Mouse (Mus musculus) limb, embryonic 14.5 days (tissue): ENCODE results near the gene Armc3. TPM values are rescaled to one million over a fixed set of nuclear protein-coding genes. Genes with fewer than 3 reads are reported as not detected.

Source experiments
- ATAC-seq: fragments of 200-750 bp; cut with Nextera tagmentation; 2 replicates; pipeline ENCODE4 v1.8.0; 2017; ENCODE audit warnings: low read depth, moderate number of reproducible peaks, moderate TSS enrichment; ENCODE audit not compliant: low FRiP score
- DNase-seq: peaks from one replicate; pipeline ENCODE4 v3.0.0-alpha.2; 2015; ENCODE audit warnings: low spot score
- H3K27ac ChIP-seq: fragments of 300-500 bp; sonication (generic); replicated peaks from 2 replicates; pipeline ENCODE4 v1.5.1; 2014; ENCODE audit warnings: low read depth, mild to moderate bottlenecking, low read length, moderate library complexity, mixed read lengths
- H3K27me3 ChIP-seq: fragments of 300-500 bp; sonication (generic); 2 replicates; pipeline ENCODE4 v1.6.1; 2014; ENCODE audit warnings: low read length, mixed read lengths; ENCODE audit not compliant: control insufficient read depth, insufficient read depth
- H3K36me3 ChIP-seq: fragments of 300-500 bp; sonication (generic); 2 replicates; pipeline ENCODE4 v1.6.1; 2014; ENCODE audit warnings: mild to moderate bottlenecking, low read length, moderate library complexity, mixed read lengths; ENCODE audit not compliant: control insufficient read depth, insufficient read depth
- H3K4me1 ChIP-seq: fragments of 300-500 bp; sonication (generic); 2 replicates; pipeline ENCODE4 v1.6.1; 2014; ENCODE audit warnings: antibody characterized with exemption, low read length, mixed read lengths; ENCODE audit not compliant: control insufficient read depth, insufficient read depth
- H3K4me2 ChIP-seq: fragments of 300-500 bp; sonication (generic); replicated peaks from 2 replicates; pipeline ENCODE4 v1.6.1; 2014; ENCODE audit warnings: low read depth, mild to moderate bottlenecking, low read length, moderate library complexity; ENCODE audit not compliant: severe bottlenecking
- H3K4me3 ChIP-seq: fragments of 300-500 bp; sonication (generic); replicated peaks from 2 replicates; pipeline ENCODE4 v1.5.1; 2014; ENCODE audit warnings: low read length
- H3K9ac ChIP-seq: fragments of 300-500 bp; sonication (generic); 2 replicates; pipeline ENCODE4 v1.6.1; 2014; ENCODE audit warnings: mild to moderate bottlenecking, low read depth, low read length, moderate library complexity; ENCODE audit not compliant: severe bottlenecking
- H3K9me3 ChIP-seq: fragments of 300-500 bp; sonication (generic); 2 replicates; pipeline ENCODE4 v1.6.1; 2016; ENCODE audit warnings: low read length; ENCODE audit not compliant: control insufficient read depth
- POLR2A ChIP-seq: fragments of 200-500 bp; IDR thresholded peaks from 2 replicates; pipeline ENCODE4 v1.8.0; 2012; ENCODE audit warnings: inconsistent platforms, mild to moderate bottlenecking, moderate library complexity, borderline replicate concordance; ENCODE audit not compliant: insufficient read depth, insufficient read length; ENCODE audit errors: extremely low read depth
- WGBS: fragments of 180-500 bp; shearing (Covaris S2); extraction: QIAGEN DNeasy Blood & Tissue Kit; methylation state at CpG from one replicate; pipeline ENCODE4 v1.1.7; 2014; 5-methylcytosine and 5-hydroxymethylcytosine counted together
- polyA plus RNA-seq, 2 experiments: library from polyadenylated mRNA; depleted of rRNA in 1 of 2; stranded (reverse) in 1 of 2; unstranded in 1 of 2; fragments of >200 nt; fragmentation: Nextera tagmentation in 1 of 2; extraction: Ambion mirVana in 1 of 2; gene quantifications; 2 replicates each; pipeline versions ENCODE4 v1.2.1 to v1.2.3; 2012 to 2014

Gene Armc3
- 0.04 and 0.08 TPM in 2 replicates for polyA plus RNA-seq (2012; rRNA removed)
- polyA plus RNA-seq (2014; fragmentation: Nextera tagmentation; extraction: Ambion mirVana), result not detected in 2 replicates

GRCm38 (mm10) chr2:19198452-19199365 lies at the start of gene Armc3:
Gene Armc3 (plus strand): TSS chr2:19199302.
- peaks cover 9% of the 10 kb centered on the region; the same call in 1 of the 2 replicates for H3K4me1 ChIP-seq
- H3K9me3 ChIP-seq, result no peaks in the 10 kb centered on the region
- WGBS, result 24% methylated on average over 24 of the region's 24 CpGs
- no peak within 1 kb of the TSS for H3K27ac ChIP-seq
- DNase-seq (peak; percentile 85), ATAC-seq (peak; percentile 94)
- no peaks in the 10 kb centered on the region for H3K36me3 ChIP-seq
- no peaks in the 10 kb centered on the region; the same call in 1 of the 2 replicates for H3K27me3 ChIP-seq
- peak within 1 kb of the TSS; percentile 46 for H3K4me3 ChIP-seq
- peak within 1 kb of the TSS; percentile 68 for H3K9ac ChIP-seq
- H3K4me2 ChIP-seq, result peak within 1 kb of the TSS; percentile 65
- no peak for TF ChIP-seq POLR2A

GRCm38 (mm10) chr2:19152687-19153086 lies 46.4 kb upstream of the Armc3 start:
- TF ChIP-seq POLR2A, result no peak
- Histone ChIP-seq H3K27me3 (no peaks in the 10 kb centered on the region), H3K4me1 (no peaks in the 10 kb centered on the region), H3K9ac (no peak overlapping the region), H3K36me3 (no peaks in the 10 kb centered on the region), H3K27ac (no peak overlapping the region), H3K4me3 (no peak overlapping the region), H3K9me3 (no peaks in the 10 kb centered on the region), H3K4me2 (no peak overlapping the region)
- no peak for DNase-seq
- ATAC-seq, result no peak
- 50% methylated on average over 1 of the region's 1 CpGs for WGBS

- H3K4me3 ChIP-seq, result no peak overlapping the region
- no peak for TF ChIP-seq POLR2A
- no peak overlapping the region for H3K27ac ChIP-seq
- H3K9me3 ChIP-seq, result no peaks in the 10 kb centered on the region
- H3K27me3 ChIP-seq, result no peaks in the 10 kb centered on the region
- no peak overlapping the region for H3K9ac ChIP-seq
- H3K4me1 ChIP-seq, result no peaks in the 10 kb centered on the region
- DNase-seq, result no peak
- no peak for ATAC-seq
- 68% methylated on average over 4 of the region's 4 CpGs for WGBS
- no peaks in the 10 kb centered on the region for H3K36me3 ChIP-seq
- no peak overlapping the region for H3K4me2 ChIP-seq
Observed at GRCm38 (mm10) chr2:19156176-19156575, 42.9 kb upstream of the Armc3 start.

- ATAC-seq, result no peak
- Histone ChIP-seq H3K9me3 (no peaks in the 10 kb centered on the region), H3K27me3 (no peaks in the 10 kb centered on the region), H3K4me2 (no peak overlapping the region), H3K4me1 (no peaks in the 10 kb centered on the region), H3K4me3 (no peak overlapping the region), H3K36me3 (no peaks in the 10 kb centered on the region), H3K27ac (no peak overlapping the region), H3K9ac (no peak overlapping the region)
- no peak for TF ChIP-seq POLR2A
- 75% methylated on average over 5 of the region's 5 CpGs for WGBS
- no peak for DNase-seq
Observed at GRCm38 (mm10) chr2:19159539-19159938, 39.6 kb upstream of the Armc3 start.

GRCm38 (mm10) chr2:19160368-19161114 lies 38.6 kb upstream of the Armc3 start:
- no peaks in the 10 kb centered on the region for H3K36me3 ChIP-seq
- peak; percentile 8 for DNase-seq
- no peak for TF ChIP-seq POLR2A

More at GRCm38 (mm10) chr2:19160368-19161114, 38.6 kb upstream of the Armc3 start:
- Histone ChIP-seq H3K27ac (no peak overlapping the region), H3K4me1 (no peaks in the 10 kb centered on the region), H3K9ac (no peak overlapping the region), H3K9me3 (no peaks in the 10 kb centered on the region), H3K4me3 (no peak overlapping the region), H3K27me3 (no peaks in the 10 kb centered on the region), H3K4me2 (no peak overlapping the region)
- ATAC-seq, result no peak; the same call in 1 of the 2 replicates
- WGBS, result 25% methylated on average over 8 of the region's 8 CpGs
